Mouse (Mus musculus): ENCODE measurements around the gene Aven.
A peak's percentile ranks its signal among the peaks of the same experiment; 100 is the strongest.
"Not testable (repeated sequence)": the region's sequence is repeated elsewhere in the genome, so short reads cannot be mapped to it uniquely, and the experiment has no call there.

Aven gene

DNA sequence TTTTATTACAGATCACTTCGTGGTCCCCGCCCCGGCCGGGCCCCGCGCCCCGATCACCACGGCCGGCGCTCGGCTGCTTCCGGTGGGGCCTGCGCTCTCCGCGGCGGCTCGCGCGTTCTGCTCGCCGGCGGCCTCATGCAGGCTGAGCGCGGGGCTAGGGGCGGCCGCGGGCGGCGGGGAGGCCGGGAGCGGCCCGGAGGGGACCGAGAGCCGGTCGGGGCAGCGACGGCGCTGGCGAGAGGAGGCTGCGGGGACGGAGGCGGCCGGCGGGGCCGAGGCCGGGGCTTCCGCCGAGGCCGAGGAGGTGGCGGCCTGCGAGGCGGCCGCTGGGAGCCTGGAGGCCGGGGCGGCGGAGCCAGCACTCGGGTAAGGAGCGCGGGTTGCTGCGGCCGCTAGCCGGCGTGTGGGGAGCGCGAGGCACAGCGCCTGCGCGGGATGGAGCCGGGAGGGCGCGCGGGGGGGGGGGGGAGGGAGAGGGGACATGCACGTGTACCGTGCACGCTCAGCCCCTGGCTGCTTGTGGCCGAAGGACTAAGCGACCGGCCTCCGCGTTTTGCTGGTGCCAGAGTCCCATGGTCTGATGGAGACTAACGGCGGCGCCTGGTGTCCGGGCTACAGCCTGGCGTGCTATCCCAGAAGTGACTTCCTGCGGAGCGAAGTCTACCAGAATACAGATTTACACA lies at the start of gene Aven:
Aven (plus strand) TSS at position 109 of the 683 bp plus-strand sequence.
- DNase-seq (ENCODE audit: low read depth) = peak; percentile 92

DNA sequence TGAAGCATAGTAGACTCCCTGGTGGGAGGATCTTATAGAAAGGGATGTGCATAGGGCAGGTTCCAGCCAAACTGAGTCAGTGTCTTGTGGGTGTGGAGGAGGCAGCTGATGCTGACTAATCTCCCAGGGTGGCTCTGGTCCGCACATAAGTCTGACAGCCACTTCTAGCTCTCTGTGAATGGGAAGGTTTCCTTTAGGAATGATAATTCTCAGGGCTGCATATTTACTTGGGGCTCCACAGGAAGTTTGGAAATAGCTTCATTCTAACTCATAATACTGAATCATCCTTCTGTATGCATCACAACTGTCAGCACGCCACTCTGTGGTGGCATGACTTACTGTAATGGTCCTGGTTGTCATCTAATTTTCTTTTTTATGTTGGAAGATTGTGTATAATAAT lies 49.3 kb upstream of the Aven start:
- DNase-seq (ENCODE audit: low read depth) = peak; percentile 80

GRCm38 (mm10) chr2:112445511-112445910 lies 47.3 kb upstream of the Aven start:
- peak; percentile 24 for DNase-seq (ENCODE audit: low read depth)

DNA sequence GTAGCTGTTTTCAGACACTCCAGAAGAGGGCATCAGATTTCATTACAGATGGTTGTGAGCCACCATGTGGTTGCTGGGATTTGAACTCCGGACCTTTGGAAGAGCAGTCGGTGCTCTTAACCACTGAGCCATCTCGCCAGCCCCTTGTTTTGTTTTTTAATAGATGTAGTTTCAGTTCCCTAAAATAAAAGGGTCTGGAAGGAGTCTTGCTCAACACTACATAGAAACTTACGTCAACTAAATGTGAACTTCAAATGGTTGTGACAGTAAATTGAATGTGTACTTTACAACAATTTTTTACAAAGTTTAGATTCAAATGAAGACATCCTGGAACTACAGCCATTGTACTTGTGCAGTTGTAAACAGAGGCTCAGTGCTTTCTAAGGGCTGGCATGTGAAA lies 44.7 kb upstream of the Aven start:
- not testable (repeated sequence) for DNase-seq (ENCODE audit: low read depth)

GRCm38 (mm10) chr2:112448510-112449059 lies 44.2 kb upstream of the Aven start:
- no peak for DNase-seq (ENCODE audit: low read depth)

DNA sequence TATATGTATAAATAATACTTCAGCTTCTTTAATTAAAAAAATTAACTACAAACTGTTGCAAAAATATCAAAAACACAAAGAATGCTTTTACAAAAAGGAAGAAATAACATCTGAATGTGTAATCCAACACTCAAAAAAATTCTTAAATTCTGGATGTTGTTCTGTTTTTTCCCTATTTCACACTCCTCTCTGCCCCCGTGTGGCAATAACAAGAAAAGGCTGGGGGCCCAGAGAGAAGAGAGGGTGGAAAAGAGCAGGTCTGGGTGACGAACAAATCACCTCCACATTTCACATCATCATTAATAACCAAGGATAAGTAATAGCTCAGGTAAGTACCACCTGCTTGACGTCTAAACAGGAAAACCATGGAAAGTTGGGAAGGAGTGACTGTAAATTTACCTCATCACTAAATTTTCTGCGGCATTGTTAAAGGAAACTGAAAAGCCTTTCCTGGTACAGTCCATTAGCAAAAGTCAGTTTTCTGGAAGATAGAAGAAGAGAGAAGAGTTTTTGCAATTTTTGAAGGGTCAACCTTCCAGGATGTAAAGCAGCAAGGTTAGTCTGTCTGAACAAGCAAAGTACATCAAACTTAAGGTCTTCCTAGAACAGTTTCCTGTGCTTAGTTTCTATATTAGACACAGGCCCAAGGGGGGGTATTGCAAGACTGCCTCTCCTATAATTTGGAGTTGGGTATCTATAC lies 43.0 kb upstream of the Aven start:
- peak; percentile 78 for DNase-seq (ENCODE audit: low read depth)

GRCm38 (mm10) chr2:112452513-112452912 lies 40.3 kb upstream of the Aven start:
- not testable (repeated sequence) for DNase-seq (ENCODE audit: low read depth)

DNA sequence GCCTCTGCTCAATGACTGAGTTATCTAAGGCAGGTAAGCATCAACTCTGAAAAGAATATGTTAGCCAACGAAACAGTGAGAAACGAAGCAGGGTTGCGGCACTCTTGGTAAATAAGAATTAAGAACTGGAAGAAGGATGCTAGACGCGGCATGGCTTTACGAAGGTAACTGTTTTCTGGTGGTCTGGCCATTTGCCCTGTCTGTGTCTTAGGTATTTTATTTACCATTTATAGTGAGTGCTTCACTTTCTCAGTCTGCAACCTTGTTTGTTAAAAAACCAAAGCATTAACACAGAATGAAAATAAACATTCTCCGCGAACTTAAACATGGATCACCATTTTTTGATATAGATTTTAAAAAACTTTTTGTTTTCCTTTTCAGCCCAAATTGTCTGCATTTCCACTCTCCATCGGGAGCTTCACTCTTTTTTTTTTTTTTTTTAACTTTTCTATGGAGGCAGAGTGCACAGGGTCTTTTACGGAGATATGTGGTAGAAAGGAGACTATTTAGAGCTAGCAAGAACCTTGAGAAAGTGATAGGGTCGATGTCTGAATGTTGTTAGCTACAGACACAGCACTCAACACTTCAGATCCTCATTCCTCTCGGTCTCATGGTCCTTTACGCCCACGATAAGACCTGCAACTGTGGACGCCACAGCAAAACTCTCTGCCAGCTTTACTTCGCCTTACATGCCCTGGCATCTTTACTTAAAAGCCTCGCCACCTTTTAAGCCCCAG lies 38.5 kb upstream of the Aven start:
- no peak for DNase-seq (ENCODE audit: low read depth)

DNA sequence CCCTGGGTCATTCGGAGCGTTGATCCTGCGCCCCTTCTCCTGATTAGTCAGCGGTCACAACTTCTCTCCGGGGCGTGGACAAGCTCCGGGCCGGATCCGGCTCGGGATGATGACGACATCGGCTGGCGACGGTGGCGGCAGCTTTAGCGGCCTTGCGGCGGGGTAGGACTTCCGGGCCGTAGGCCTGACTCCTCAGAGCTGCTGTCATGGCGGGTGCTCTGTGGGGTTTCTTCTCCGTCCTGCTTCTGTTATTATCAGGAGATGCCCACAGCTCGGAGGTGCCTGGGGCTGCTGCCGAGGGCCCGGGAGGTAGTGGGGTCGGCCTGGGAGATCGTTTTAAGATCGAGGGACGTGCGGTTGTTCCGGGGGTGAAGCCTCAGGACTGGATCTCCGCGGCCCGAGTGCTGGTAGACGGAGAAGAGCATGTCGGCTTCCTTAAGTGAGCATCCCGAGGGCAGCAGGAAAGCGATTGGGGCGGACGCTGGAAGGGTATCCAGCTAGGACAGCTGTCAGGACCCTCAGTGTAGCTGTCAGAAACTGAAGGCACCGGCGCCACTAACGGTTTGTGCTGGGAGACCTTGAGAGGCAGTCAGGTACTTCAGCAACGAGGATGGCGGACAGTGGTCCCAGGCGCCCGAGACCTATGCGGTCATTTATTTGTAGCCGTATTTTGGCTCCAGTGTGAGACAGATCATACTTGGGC lies 37.8 kb upstream of the Aven start, which contains the start of gene Emc7:
Emc7 (plus strand) TSS at position 136 of the 703 bp plus-strand sequence.
- peak; percentile 97 for DNase-seq (ENCODE audit: low read depth)

GRCm38 (mm10) chr2:112460557-112460956 lies 32.2 kb upstream of the Aven start:
- no peak for DNase-seq (ENCODE audit: low read depth)

DNA sequence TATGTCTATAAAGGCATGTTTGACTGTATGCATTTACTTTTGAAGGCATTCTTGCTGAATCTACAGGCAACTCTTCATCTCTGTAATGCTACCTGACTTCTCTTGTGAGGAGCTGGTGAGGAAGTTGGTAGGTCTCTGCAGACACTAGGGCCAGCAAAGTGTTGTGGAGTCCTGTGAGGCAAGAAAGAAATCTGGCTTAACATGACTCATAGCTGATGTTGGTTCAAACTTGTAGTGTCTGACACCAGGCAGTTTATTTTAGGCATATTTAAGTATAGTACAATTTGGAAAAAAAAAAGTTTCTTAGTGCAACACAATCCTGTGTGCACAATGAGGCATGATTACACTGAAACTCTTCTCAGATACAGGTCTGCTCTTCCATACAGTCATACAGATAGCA lies 23.2 kb upstream of the Aven start:
- DNase-seq (ENCODE audit: low read depth) = no peak

GRCm38 (mm10) chr2:112470961-112471381 lies 21.8 kb upstream of the Aven start:
- DNase-seq (ENCODE audit: low read depth) = no peak

DNA sequence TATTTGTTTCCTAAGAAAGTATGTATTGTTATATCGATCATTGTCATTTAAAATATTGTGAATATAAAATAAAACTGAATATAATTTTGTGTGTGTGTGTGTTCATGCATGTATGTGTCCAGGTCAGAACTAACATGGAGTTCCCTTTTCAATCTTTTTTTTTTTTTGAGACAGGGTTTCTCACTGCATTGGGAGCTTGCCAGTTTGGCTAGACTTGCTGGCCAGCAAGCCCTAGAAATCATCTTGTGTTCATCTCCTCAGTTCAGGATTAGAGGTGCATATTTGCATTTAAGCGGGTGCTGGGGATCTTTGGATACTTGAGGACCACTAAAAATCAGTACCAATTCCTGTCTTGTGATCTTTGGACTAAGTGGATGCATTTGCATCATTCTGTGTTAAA lies 20.7 kb upstream of the Aven start:
- DNase-seq (ENCODE audit: low read depth) = no peak

DNA sequence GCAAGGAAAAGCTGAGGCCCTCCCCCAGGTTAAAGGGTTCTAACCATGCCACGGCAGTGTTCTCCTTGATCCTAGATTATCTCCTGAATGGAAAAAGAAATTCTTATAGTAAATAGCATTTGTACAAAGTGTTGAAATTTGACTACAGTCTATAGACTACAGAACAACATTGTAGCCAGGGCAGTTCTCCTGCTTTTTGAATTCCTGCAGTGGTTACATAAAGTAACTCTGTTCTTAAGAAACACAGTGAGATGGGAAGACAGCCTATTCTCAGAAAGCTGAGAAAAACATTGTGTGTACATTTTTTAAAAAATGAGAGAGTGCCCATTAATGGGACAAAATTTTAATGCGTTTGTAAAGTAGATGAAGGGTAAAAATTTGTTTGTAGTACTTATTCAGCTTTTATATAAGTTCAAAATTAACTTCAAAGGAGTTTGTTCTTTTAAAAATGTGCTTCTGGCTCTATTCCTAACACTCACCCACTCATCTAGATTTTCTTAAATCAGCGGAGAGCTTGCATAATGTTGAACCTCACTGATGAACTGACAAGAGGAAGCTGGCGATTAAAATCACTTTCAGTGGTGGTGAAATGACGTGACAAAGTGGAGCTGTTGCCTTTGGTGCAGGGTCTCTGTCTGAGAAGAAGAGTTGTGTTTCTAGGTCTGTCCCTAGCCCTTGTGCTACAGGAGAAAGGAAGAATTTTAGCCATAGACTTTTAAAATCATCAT lies 17.6 kb upstream of the Aven start:
- no peak for DNase-seq (ENCODE audit: low read depth)

- no peak for DNase-seq (ENCODE audit: low read depth)
Measured at GRCm38 (mm10) chr2:112476554-112476953, 16.2 kb upstream of the Aven start.

GRCm38 (mm10) chr2:112480669-112481068 lies 12.1 kb upstream of the Aven start, which contains the start of gene Chrm5:
Gene Chrm5 (minus strand): TSS chr2:112480769.
- no peak for DNase-seq (ENCODE audit: low read depth)

GRCm38 (mm10) chr2:112481564-112481963 lies 11.2 kb upstream of the Aven start:
- peak; percentile 83 for DNase-seq (ENCODE audit: low read depth)

DNA sequence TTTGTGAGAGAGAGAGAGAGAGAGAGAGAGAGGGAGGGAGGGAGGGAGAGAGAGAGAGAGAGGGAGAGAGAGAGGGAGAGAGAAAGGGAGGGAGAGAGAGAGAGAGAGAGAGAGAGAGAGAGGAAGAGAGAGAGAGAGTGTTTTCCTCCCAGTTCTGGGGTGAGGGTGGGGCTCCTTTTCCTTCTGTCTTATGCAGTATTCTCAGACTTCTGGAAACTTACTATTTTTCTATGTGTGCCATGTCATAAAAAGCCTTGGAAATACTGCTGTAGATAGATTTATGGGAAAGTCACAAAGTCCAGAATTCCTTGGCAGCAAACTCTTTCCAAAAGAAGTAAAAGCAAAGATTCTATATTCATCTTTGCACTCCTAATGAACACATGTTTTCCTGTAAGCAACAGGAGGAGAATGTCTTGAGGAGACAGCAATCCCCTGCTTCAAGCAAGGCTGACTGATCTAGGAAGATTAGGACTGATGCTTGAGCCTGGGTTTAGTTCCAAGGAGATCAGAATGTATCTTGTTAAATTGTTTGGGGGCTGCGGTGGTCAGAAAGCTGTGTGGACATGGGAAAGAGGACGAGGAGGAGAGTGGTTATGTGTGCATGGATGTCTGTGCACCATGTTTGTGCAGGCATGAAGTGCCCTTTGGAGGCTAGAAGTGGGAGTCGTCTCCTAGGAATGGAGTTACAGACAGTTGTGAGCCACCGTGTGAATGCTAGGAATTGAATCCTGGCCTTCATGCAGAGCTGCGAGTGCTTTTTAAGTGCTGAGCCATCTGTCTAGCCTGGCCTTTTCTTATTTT lies 10.0 kb upstream of the Aven start:
- DNase-seq (ENCODE audit: low read depth) = no peak

GRCm38 (mm10) chr2:112483334-112483651 lies 9.5 kb upstream of the Aven start:
- DNase-seq (ENCODE audit: low read depth) = no peak

DNA sequence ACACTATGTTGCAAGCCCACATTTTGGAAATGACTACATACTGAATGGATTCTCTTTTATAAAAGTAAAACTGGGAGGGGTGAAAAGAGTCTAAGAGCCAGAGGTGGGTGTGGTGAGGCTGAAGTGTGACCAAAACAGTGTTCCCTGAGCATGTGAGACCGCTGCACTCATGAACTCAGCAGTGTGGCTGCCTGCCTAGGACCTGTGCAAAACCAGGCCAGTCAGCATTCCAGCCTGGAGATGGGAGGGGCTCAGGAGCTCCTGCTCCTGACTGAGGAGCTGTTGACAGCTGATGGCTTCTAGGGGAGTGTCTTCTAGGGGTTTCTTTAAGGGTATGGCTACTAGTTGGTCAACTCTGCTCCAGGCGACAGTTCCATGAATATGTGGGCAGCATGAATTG lies 7.9 kb upstream of the Aven start:
- DNase-seq (ENCODE audit: low read depth) = no peak
